Mouse (Mus musculus) spleen, embryonic (tissue): ENCODE results near the gene Nfkbil1.

Experiments used
- CTCF ChIA-PET: fragments of 350-600 bp; sonication (Branson Sonifier 250); formaldehyde crosslinking; loops from one replicate; lab custom pipeline; 2022; lab: Charles Lee

The Nfkbil1 gene

GRCm38 (mm10) chr17:35240384-35241304, 5.1 kb upstream of the Nfkbil1 start:
- CTCF ChIA-PET, result interaction anchor here (0.5 to 0.8 kb wide), 2 partner anchors 30 to 104 kb away, joined by 3 read pairs; no protein-coding TSS in a partner anchor

- CTCF ChIA-PET, result interaction anchor here (0.6 kb wide), 1 partner anchor 143 kb away, joined by 10 read pairs; no protein-coding TSS in a partner anchor
Measured at GRCm38 (mm10) chr17:35239700-35240099, 4.1 kb upstream of the Nfkbil1 start.

DNA sequence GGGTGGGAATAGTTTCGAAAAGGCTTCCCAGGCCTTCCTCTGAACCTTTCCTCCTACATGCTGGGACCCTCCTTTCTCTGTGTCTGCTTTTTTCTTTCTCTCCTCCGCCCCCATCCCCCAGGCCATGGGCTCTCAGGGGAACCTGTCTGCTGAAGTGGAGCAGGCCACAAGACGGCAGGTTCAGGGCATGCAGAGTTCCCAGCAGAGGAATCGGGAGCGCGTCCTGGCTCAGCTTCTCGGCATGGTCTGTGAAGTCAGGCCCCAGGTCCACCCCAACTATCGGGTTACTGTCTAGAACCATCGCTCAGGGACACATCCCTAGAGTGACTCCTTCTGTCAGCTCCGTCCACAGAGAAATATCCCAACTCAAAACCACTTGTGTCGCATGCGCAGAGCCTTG, 1.9 kb upstream of the Nfkbil1 start:
- CTCF ChIA-PET, result interaction anchor here (0.7 to 1.1 kb wide), 2 partner anchors 67 to 186 kb away, joined by 3 read pairs; no protein-coding TSS in a partner anchor

DNA sequence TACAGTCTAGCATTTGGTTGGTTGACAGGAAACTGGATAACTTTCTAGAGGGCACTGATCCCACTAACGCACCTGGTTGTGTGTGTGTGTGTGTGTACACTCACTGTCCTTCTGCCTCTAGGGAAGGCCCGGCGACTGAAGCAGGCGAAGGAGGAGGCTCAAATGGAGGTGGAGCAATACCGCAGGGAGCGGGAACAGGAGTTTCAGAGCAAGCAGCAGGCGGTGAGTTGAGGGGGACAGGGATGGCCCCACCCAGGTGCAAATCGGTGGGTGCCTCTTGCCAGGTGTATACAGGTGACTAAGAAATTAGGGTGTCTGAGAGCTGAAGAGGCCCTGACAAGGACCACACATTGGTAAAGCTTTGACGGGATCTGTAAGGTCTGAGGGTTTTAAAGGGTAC, 1.4 kb upstream of the Nfkbil1 start:
- CTCF ChIA-PET, result interaction anchor here (0.7 to 1.1 kb wide), 2 partner anchors 67 to 185 kb away, joined by 3 read pairs; no protein-coding TSS in a partner anchor

DNA sequence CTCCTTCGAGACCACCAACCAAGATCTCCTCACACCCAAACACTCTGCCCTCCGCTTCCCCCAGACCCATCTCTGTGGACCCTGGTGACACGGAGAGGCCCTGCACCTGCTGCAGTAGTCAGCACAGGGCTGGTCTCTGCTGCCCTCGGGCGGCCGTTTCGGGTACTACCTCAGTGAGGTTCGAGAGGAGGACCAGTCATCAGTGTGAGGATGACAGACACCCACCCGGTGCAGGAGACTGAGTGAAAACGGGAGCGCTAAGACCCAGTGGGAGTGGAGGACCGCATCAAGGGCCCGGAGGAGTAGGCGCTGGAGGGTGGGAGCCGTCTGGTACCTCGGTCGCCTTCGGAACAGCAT, 776 bp upstream of the Nfkbil1 start:
- CTCF ChIA-PET, result interaction anchor here (0.6 kb wide), 1 partner anchor 105 kb away, joined by 3 read pairs; the partner anchor contains the start of gene Apom

DNA sequence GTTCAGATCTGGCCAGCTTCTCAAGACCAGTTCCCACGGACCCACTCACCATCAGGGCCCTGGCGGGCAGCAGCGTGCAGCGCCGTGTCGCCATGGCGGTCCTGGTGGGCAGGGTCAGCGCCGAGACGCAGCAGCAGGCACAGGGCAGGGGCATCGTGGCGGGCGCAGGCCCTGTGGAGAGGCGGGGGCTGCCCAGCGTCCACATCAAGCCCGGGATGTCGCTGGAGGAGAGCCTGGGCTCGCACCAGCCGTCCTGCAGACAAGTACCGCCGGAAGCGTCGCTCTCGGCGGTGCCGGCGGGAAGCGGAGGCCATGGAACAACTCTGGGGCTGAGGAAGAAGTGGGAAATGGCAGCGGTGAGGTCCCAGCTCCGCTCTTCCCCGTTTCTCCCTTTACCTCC, 689 bp downstream of the Nfkbil1 start:
- CTCF ChIA-PET, result interaction anchor here (1.1 to 1.6 kb wide), 3 partner anchors 64 to 68 kb away, joined by 4 to 7 read pairs (median 5); no protein-coding TSS in a partner anchor

GRCm38 (mm10) chr17:35234090-35234489, 1.5 kb downstream of the Nfkbil1 start:
- CTCF ChIA-PET, result interaction anchor here (0.7 to 1.6 kb wide), 3 partner anchors 49 to 66 kb away, joined by 4 to 7 read pairs (median 4); no protein-coding TSS in a partner anchor

DNA sequence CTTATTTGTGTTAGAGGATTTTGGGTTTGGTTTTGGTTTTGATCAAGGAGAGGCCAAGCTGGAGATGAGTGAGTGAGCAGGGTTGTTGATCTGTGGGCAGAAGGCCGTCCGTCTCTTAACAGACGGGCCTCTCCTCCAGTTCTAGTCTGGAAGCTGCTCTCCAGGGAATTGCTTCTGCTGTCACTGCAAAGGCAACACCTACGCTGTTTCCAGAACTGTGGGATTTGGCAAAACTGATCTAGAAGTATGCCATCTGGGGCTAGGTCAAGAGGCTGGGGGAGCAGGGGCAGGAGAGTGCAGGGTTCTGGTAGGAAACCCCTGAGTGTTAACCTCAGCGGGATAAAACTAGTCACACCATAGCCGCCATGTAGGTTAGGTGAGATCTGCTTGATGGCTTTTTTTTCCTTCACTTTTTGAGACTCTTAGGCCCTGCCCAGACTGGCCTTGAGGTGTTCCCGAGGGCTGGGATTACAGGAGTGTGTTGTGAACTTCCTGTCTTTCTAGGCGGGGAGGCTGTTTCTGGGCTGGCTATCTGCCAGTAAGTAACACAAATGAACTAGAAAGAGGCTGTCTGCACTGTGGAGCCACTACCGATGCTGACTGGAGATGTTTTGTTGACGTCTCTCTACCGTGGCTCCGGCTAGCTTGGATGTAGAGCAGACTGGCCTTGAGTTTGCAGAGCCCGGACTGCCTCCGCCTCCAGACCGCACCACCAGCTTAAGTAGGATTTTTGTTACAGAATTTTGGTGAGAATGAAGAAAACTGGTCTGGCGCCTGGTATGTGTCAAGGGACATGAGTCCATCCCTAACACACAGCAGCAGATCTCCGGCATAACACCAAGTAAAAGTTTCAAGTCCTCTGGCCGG, 2.2 kb downstream of the Nfkbil1 start, which contains the start of gene Atp6v1g2:
Gene Atp6v1g2 (plus strand): TSS at position 547 of the 867 bp plus-strand sequence.
- CTCF ChIA-PET, result interaction anchor here (0.5 to 1.9 kb wide), 12 partner anchors 37 to 118 kb away, joined by 3 to 9 read pairs (median 4); partner anchors contain the start of genes Ltb and Ly6g5b

GRCm38 (mm10) chr17:35232659-35233058, 2.9 kb downstream of the Nfkbil1 start:
- CTCF ChIA-PET, result interaction anchor here (0.6 to 1.9 kb wide), 12 partner anchors 15 to 67 kb away, joined by 3 to 9 read pairs (median 4); partner anchors contain the start of gene Ltb

- CTCF ChIA-PET, result interaction anchor here (0.6 to 1.9 kb wide), 16 partner anchors 11 to 79 kb away, joined by 3 to 13 read pairs (median 4); partner anchors contain the start of genes Lst1 and Ltb
Measured at GRCm38 (mm10) chr17:35232043-35232442, 3.5 kb downstream of the Nfkbil1 start.

GRCm38 (mm10) chr17:35231022-35231421, 4.6 kb downstream of the Nfkbil1 start:
- CTCF ChIA-PET, result interaction anchor here (0.6 to 1.9 kb wide), 7 partner anchors 9 to 63 kb away, joined by 3 to 13 read pairs (median 4); partner anchors contain the start of genes Lst1 and Ltb

DNA sequence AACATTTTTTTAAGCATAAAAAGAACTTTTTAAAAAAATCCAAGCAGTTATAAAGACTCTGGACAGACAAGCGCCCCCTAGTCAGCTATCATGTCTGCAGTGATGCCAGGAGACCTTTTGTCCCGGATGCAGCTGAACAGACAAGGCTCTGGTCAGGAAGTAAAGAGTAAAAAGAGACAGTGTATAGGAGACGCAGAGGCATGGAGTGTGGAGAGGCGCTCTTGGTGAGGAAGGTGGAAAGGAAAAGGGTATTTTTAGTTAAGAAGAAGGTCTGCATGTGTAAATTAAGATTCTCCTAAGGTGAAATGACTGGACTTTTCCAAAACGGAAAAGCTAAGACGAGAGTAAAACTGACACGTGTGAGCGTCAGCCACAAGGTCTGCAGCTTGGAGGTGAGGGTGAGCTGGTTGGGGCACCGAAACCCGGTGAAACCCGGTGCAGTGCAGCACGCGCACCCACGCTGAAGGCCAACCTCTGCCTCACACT, 9.0 kb downstream of the Nfkbil1 start:
- CTCF ChIA-PET, result interaction anchor here (1.0 kb wide), 1 partner anchor 15 kb away, joined by 3 read pairs; no protein-coding TSS in a partner anchor

DNA sequence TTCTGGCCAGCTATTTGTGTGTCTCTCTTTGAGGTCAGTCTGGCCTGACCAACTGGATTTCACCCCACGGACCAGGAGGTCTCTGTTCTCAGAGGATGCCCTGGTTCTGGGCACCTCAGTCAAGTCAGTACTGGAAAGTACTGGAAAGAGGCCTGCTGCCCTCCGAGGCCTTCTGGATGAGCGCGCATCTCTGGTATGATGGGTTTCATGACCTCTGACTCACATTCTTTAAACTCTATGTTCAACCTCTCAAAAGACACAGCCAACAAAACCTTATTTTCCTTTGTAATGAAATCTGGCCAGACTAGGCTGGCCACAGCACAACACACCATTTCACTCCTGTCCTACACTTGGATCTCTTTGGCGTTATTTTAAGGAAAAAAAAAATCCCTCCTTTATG, 10.1 kb downstream of the Nfkbil1 start:
- CTCF ChIA-PET, result interaction anchor here (1.2 kb wide), 1 partner anchor 47 kb away, joined by 3 read pairs; no protein-coding TSS in a partner anchor

- CTCF ChIA-PET, result interaction anchor here (1.2 kb wide), 1 partner anchor 46 kb away, joined by 3 read pairs; no protein-coding TSS in a partner anchor
Measured at GRCm38 (mm10) chr17:35224641-35225040, 11.0 kb downstream of the Nfkbil1 start.

DNA sequence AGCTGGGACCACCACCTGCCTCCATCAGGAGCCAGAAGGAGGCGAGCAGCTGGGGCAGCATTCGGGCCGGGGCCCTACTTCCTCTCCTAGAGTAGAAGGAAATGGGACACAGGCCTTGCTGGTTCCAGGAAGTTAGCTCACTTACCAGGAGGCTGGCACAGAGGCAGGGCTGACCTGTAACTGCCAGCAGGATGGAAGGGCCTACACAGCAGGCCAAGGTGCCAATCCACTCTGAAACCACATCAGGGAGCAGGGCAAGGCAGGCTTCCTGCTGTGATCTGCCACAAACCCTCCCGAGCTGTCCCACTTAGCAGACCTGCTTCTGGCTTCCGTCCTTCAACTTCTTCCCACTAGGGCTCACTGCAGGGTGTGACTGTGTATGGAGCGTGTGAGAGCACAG, 13.3 kb downstream of the Nfkbil1 start:
- CTCF ChIA-PET, result no interaction called here

- CTCF ChIA-PET, result interaction anchor here (0.6 to 2.1 kb wide), 3 partner anchors 12 to 48 kb away, joined by 3 to 9 read pairs (median 3); no protein-coding TSS in a partner anchor
Measured at GRCm38 (mm10) chr17:35220156-35220952, 15.2 kb downstream of the Nfkbil1 start, which contains the start of gene Gm16181. TSS of gene Gm16181 (plus strand) at chr17:35220834.

DNA sequence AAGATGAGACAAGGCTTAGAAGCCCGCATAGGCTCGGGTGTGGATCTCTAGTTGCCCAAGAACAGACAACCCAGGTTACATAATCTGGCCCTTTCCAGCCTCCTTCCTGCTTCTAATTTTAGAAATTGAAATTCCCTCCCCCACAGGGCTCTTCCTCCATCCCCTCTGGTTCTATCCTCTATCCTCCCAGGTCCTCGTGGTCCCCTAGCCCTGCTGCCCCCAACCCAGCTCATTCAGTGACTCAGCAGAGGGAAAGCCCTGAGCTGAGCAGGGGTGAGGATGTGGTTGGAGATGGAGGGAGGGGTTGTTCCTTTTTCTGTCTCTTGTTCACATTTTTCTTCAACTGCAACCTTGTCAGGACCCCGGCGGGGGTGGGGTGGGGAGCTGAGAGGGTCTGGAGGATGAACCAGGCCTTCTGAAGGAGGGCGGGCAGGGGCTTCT, 16.0 kb downstream of the Nfkbil1 start:
- CTCF ChIA-PET, result interaction anchor here (0.6 to 2.1 kb wide), 4 partner anchors 11 to 48 kb away, joined by 3 to 9 read pairs (median 3); partner anchors contain the start of gene Ltb

DNA sequence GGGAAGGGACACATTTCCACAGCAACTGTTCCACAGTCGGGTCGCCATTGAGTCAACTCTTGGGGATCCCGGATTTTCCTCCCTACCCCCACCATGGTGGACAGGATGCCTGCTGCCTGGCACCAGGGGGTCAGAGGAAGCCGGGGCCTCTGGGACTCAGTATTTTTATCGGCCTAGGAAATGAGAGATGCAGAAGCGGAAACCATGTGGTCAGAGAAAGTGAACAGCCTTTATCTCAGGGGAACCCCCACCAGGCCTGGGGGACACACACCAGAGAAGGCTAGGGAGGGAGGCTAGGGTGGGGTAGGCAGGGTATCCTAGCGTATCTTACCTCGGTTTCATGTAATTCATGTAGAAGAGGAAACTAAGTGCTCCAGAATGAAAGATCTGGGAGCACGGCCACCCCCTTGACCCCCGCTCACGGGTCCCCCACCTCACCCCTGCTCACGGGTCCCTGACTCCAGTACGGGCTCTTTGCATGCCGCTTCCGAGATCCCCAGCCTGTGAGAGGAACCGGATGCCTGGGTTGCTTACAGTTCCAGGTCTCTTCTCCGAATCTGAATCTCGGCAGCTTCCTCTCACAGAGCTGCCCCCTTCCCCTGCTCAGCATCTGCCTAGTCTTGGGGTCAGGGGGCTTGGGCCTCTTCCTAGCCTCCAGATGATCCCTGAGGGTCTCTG, 16.9 kb downstream of the Nfkbil1 start:
- CTCF ChIA-PET, result interaction anchor here (0.7 to 2.1 kb wide), 3 partner anchors 18 to 25 kb away, joined by 3 to 9 read pairs (median 3); partner anchors contain the start of gene Ltb
